Mouse (Mus musculus): ENCODE results near the gene Etnk1. TPM values are rescaled to one million over a fixed set of nuclear protein-coding genes. Genes with fewer than 3 reads are reported as not detected.

Gene Etnk1
- total and polyA plus RNA-seq, 3 experiments, result 27.1 to 33.4 (median 32.8) TPM

GRCm38 (mm10) chr6:143148868-143149267, 18.2 kb upstream of the Etnk1 start:
- DNase-seq (ENCODE audit: extremely low read depth), result no peak
- H3K36me3 ChIP-seq (replicated peaks in 1 of 2; ENCODE audit: control insufficient read depth in 1 of 2, insufficient read depth in 1 of 2, low read length in 1 of 2), result no peaks in the 10 kb centered on the region
- no peaks in the 10 kb centered on the region for H3K27me3 ChIP-seq (replicated peaks)
- dilution Hi-C loops (cut with MboI; ENCODE audit: extremely low pct_ligation_motif_present, extremely low pct_unique_long_range_greater_than_20kb, low sequenced_read_pairs), result no loop called here
- H3K4me3 ChIP-seq (replicated peaks in 1 of 3; ENCODE audit: low read depth in 2 of 3, low read length in 2 of 3, poor library complexity in 1 of 3), result no peak overlapping the region
- peaks cover 4% of the 10 kb centered on the region for H3K9me3 ChIP-seq (replicated peaks; ENCODE audit: low read length)
- no peaks in the 10 kb centered on the region for H3K79me2 ChIP-seq (replicated peaks; ENCODE audit: control insufficient read depth, extremely low read depth, insufficient read depth, poor library complexity, severe bottlenecking)
- no peak overlapping the region for H3K27ac ChIP-seq (ENCODE audit: insufficient read depth, low read depth)
- H3K4me2 ChIP-seq (ENCODE audit: insufficient read depth, low read depth, poor library complexity, severe bottlenecking), result no peak overlapping the region
- TF ChIP-seq ETS1 (conservative IDR thresholded peaks at IDR 0.05; ENCODE audit: low read depth, low read length), result no peak
- no peak for TF ChIP-seq UBTF (IDR thresholded peaks at IDR 0.05; ENCODE audit: low read depth, low read length)
- no peak overlapping the region for H3K9ac ChIP-seq (ENCODE audit: insufficient read depth, low read depth)
- in situ Hi-C loops (cut with MboI; ENCODE audit: low pct_ligation_motif_present, low pct_unique_long_range_greater_than_20kb, low sequenced_read_pairs), result no loop called here
- peaks cover 0 to 8% of the 10 kb centered on the region in 2 experiments; a peak in 2 of 4 replicates for H3K4me1 ChIP-seq (ENCODE audit: control insufficient read depth in 1 of 2, insufficient read depth in 2 of 2)

- H3K79me2 ChIP-seq (replicated peaks; ENCODE audit: control insufficient read depth, extremely low read depth, insufficient read depth, poor library complexity, severe bottlenecking), result no peaks in the 10 kb centered on the region
- TF ChIP-seq KAT2A (IDR thresholded peaks at IDR 0.05; ENCODE audit: insufficient replicate concordance, low read length) (no peak), CTCF (conservative IDR thresholded peaks at IDR 0.05 in 1 of 2, IDR thresholded peaks at IDR 0.05 in 1 of 2; ENCODE audit: low read depth in 2 of 2, low read length in 2 of 2) (no peak), UBTF (IDR thresholded peaks at IDR 0.05; ENCODE audit: low read depth, low read length) (no peak), MYC (IDR thresholded peaks at IDR 0.05; ENCODE audit: low read depth, low read length) (no peak), CHD1 (IDR thresholded peaks at IDR 0.05; ENCODE audit: low read depth, low read length) (no peak), BHLHE40 (IDR thresholded peaks at IDR 0.05; ENCODE audit: low read depth, low read length) (no peak), MAX (IDR thresholded peaks at IDR 0.05; ENCODE audit: low read length) (no peak), NELFE (IDR thresholded peaks at IDR 0.05; ENCODE audit: low read depth, low read length) (no peak), TCF12 (IDR thresholded peaks at IDR 0.05; ENCODE audit: low read depth, low read length) (no peak), MXI1 (IDR thresholded peaks at IDR 0.05; ENCODE audit: low read depth, low read length) (no peak), ZNF384 (IDR thresholded peaks at IDR 0.05; ENCODE audit: low read depth, low read length) (no peak), POLR2AphosphoS2 (IDR thresholded peaks at IDR 0.05; ENCODE audit: low read depth, low read length) (no peak), PAX5 (IDR thresholded peaks at IDR 0.05; ENCODE audit: low read length) (no peak), MAFK (IDR thresholded peaks at IDR 0.05; ENCODE audit: insufficient replicate concordance, low read length) (no peak), ZMIZ1 (IDR thresholded peaks at IDR 0.05; ENCODE audit: low read depth, low read length) (no peak), GABPA (IDR thresholded peaks at IDR 0.05; ENCODE audit: insufficient replicate concordance, low read depth, low read length) (no peak)
- in situ Hi-C loops (cut with MboI; ENCODE audit: low pct_ligation_motif_present, low pct_unique_long_range_greater_than_20kb, low sequenced_read_pairs) (no loop called here), dilution Hi-C loops (cut with MboI; ENCODE audit: extremely low pct_ligation_motif_present, extremely low pct_unique_long_range_greater_than_20kb, low sequenced_read_pairs) (no loop called here)
- H3K36me3 ChIP-seq (replicated peaks in 1 of 2; ENCODE audit: control insufficient read depth in 1 of 2, insufficient read depth in 1 of 2, low read length in 1 of 2), result no peaks in the 10 kb centered on the region
- H3K4me1 ChIP-seq (ENCODE audit: control insufficient read depth in 1 of 2, insufficient read depth in 2 of 2), result peaks cover 0 to 11% of the 10 kb centered on the region in 2 experiments; a peak in 2 of 4 replicates
- H3K9ac ChIP-seq (ENCODE audit: insufficient read depth, low read depth), result no peak overlapping the region
- no peak overlapping the region for H3K4me2 ChIP-seq (ENCODE audit: insufficient read depth, low read depth, poor library complexity, severe bottlenecking)
- H3K9me3 ChIP-seq (replicated peaks; ENCODE audit: low read length), result peaks cover 4% of the 10 kb centered on the region
- no peak for DNase-seq (ENCODE audit: extremely low read depth)
- H3K27me3 ChIP-seq (replicated peaks), result no peaks in the 10 kb centered on the region
- H3K4me3 ChIP-seq (replicated peaks in 1 of 3; ENCODE audit: low read depth in 2 of 3, low read length in 2 of 3, poor library complexity in 1 of 3), result no peak overlapping the region
- H3K27ac ChIP-seq (ENCODE audit: insufficient read depth, low read depth), result no peak overlapping the region
Observed at GRCm38 (mm10) chr6:143149766-143150291, 17.2 kb upstream of the Etnk1 start.

All from CH12.LX (cell line).